Mouse (Mus musculus): Measurements from ENCODE around the gene Rpl35. TPM values are rescaled to one million over a fixed set of nuclear protein-coding genes. Genes with fewer than 3 reads are reported as not detected.

The Rpl35 gene
- total and polyA plus RNA-seq, 2 experiments from 2014 or later: 110 to 596 TPM

GRCm38 (mm10) chr2:38992452-38992851, 13.0 kb downstream of the Rpl35 start:
- TF ChIP-seq CTCF (IDR thresholded peaks at IDR 0.05): no peak
- no peak overlapping the region for H3K4me3 ChIP-seq (ENCODE audit: low read depth, low read length)
- H3K4me1 ChIP-seq (ENCODE audit: insufficient read depth, low read length): 0 out of 2 replicates have a peak, but pooled peaks cover under 1% of the 10 kb centered on the region
- WGBS: 34% methylated on average over 4 of the region's 4 CpGs
- no peaks in the 10 kb centered on the region for H3K9me3 ChIP-seq (ENCODE audit: low read length)
- ATAC-seq (ENCODE audit: low FRiP score) (no peak), DNase-seq (ENCODE audit: low spot score) (peak; percentile 20)
- no peak overlapping the region for H3K9ac ChIP-seq (replicated peaks; ENCODE audit: low read length, poor library complexity, severe bottlenecking)
- no peak overlapping the region for H3K27ac ChIP-seq (ENCODE audit: low read depth, low read length)
- no peaks in the 10 kb centered on the region for H3K27me3 ChIP-seq (ENCODE audit: insufficient read depth, low read length)
- H3K36me3 ChIP-seq (ENCODE audit: insufficient read depth, low read length): no peaks in the 10 kb centered on the region
- H3K4me2 ChIP-seq (ENCODE audit: low read depth, low read length, poor library complexity, severe bottlenecking): no peak overlapping the region

DNA sequence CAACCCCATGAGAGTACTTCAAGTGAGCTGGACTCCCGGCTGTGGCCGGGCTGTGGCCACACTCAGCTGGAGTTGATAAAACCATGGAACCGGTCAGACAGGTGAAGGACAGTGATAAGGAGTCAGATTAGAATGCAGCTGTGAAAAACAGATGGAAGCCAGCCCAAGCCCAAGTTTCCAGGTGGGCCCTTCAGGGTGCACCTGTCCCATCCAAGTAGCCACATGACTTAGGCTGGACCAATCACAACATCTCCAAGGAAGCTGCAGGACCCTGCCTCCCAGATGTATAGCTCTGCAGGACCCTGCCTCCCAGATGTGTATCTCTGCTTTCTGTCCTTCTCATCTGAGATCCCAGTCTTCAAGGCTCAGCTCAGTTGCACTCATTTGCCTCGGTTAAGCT, 13.4 kb downstream of the Rpl35 start:
- no peaks in the 10 kb centered on the region for H3K27me3 ChIP-seq (ENCODE audit: insufficient read depth, low read length)
- no peaks in the 10 kb centered on the region for H3K36me3 ChIP-seq (ENCODE audit: insufficient read depth, low read length)
- DNase-seq (ENCODE audit: low spot score): no peak
- H3K4me1 ChIP-seq (ENCODE audit: insufficient read depth, low read length): no peaks in the 10 kb centered on the region
- no peak overlapping the region for H3K4me3 ChIP-seq (ENCODE audit: low read depth, low read length)
- no peak for TF ChIP-seq CTCF (IDR thresholded peaks at IDR 0.05)
- ATAC-seq (ENCODE audit: low FRiP score): no peak
- no peaks in the 10 kb centered on the region for H3K9me3 ChIP-seq (ENCODE audit: low read length)
- WGBS: 71% methylated on average over 4 of the region's 4 CpGs
- no peak overlapping the region for H3K27ac ChIP-seq (ENCODE audit: low read depth, low read length)
- H3K4me2 ChIP-seq (ENCODE audit: low read depth, low read length, poor library complexity, severe bottlenecking): no peak overlapping the region
- H3K9ac ChIP-seq (replicated peaks; ENCODE audit: low read length, poor library complexity, severe bottlenecking): no peak overlapping the region

- DNase-seq (ENCODE audit: low spot score): no peak
- TF ChIP-seq CTCF (IDR thresholded peaks at IDR 0.05): no peak
- Histone ChIP-seq H3K9me3 (ENCODE audit: low read length) (no peaks in the 10 kb centered on the region), H3K4me2 (ENCODE audit: low read depth, low read length, poor library complexity, severe bottlenecking) (no peak overlapping the region), H3K4me3 (ENCODE audit: low read depth, low read length) (no peak overlapping the region), H3K27me3 (ENCODE audit: insufficient read depth, low read length) (no peaks in the 10 kb centered on the region), H3K9ac (replicated peaks; ENCODE audit: low read length, poor library complexity, severe bottlenecking) (no peak overlapping the region), H3K36me3 (ENCODE audit: insufficient read depth, low read length) (no peaks in the 10 kb centered on the region), H3K4me1 (ENCODE audit: insufficient read depth, low read length) (no peaks in the 10 kb centered on the region), H3K27ac (ENCODE audit: low read depth, low read length) (no peak overlapping the region)
- 91% methylated on average over 2 of the region's 2 CpGs for WGBS
- no peak for ATAC-seq (ENCODE audit: low FRiP score)
These were observed 16.5 kb downstream of the Rpl35 start for GRCm38 (mm10) chr2:38988929-38989328.

DNA sequence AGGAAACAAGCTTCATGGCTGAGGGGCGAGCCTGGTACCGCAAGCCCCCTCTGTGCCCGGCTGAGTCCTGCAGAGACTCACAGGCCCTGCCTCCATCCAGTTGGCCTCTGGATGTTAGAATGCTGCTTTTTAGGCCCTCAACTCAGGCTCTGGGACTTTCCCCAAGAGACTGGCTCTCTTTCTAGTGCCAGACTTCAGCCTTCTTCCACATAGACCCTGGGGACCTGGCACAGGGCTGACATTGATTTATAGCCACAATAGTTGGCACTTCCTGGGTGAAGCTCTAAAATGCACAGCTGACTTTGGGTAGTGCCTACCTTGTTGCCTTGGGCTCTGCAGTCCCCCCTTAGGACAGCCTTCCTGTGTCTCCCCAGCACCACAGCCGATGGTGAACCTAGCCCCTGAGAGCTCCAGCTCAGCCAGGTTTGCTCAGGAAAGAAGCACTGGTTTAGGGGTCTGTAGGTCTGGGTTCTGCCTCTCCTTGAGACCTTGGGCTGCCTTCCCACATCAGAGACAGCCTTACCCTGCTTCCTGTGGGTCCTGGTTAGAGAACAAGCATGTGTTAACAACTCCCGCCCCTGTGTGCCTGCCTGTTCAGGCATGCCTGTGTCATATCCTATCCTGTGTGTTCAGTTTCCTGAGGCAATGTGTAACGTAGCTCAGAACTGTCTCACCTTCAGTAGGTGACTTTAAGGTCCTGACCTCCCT, 17.5 kb downstream of the Rpl35 start:
- Histone ChIP-seq H3K4me2 (ENCODE audit: low read depth, low read length, poor library complexity, severe bottlenecking) (no peak overlapping the region), H3K9me3 (ENCODE audit: low read length) (no peaks in the 10 kb centered on the region), H3K9ac (replicated peaks; ENCODE audit: low read length, poor library complexity, severe bottlenecking) (no peak overlapping the region), H3K4me3 (ENCODE audit: low read depth, low read length) (no peak overlapping the region), H3K36me3 (ENCODE audit: insufficient read depth, low read length) (no peaks in the 10 kb centered on the region), H3K27me3 (ENCODE audit: insufficient read depth, low read length) (no peaks in the 10 kb centered on the region), H3K4me1 (ENCODE audit: insufficient read depth, low read length) (no peaks in the 10 kb centered on the region), H3K27ac (ENCODE audit: low read depth, low read length) (no peak overlapping the region)
- ATAC-seq (ENCODE audit: low FRiP score): no peak
- no peak for DNase-seq (ENCODE audit: low spot score)
- 86% methylated on average over 6 of the region's 6 CpGs for WGBS
- TF ChIP-seq CTCF (IDR thresholded peaks at IDR 0.05): no peak

DNA sequence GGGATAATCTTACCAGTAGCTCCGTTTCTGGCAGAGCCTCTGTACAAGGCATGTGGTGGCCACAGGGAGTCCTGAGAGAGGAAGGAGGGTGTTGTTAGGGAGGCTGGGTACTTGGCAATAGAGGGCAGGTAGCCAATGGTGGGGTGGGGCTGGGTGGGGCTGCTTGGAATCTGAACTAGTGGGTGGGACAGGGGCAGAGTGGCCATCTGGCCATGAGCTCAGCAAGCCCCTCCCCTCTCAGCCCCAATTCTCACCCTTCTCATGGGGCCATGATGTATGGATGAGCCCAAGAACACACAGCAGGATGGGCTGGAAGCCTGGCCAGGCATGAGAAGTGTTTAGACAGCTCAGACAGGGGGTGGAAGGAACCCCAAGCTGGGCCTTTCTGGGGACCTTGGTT, 18.1 kb downstream of the Rpl35 start:
- Histone ChIP-seq H3K27me3 (ENCODE audit: insufficient read depth, low read length) (no peaks in the 10 kb centered on the region), H3K27ac (ENCODE audit: low read depth, low read length) (no peak overlapping the region), H3K4me3 (ENCODE audit: low read depth, low read length) (no peak overlapping the region), H3K4me2 (ENCODE audit: low read depth, low read length, poor library complexity, severe bottlenecking) (no peak overlapping the region), H3K4me1 (ENCODE audit: insufficient read depth, low read length) (no peaks in the 10 kb centered on the region), H3K36me3 (ENCODE audit: insufficient read depth, low read length) (no peaks in the 10 kb centered on the region), H3K9me3 (ENCODE audit: low read length) (no peaks in the 10 kb centered on the region), H3K9ac (replicated peaks; ENCODE audit: low read length, poor library complexity, severe bottlenecking) (no peak overlapping the region)
- ATAC-seq (ENCODE audit: low FRiP score) (0 out of 2 replicates have a peak, but pooled peaks have one; percentile 20), DNase-seq (ENCODE audit: low spot score) (peak; percentile 25)
- WGBS: 58% methylated on average over 1 of the region's 1 CpGs
- TF ChIP-seq CTCF (IDR thresholded peaks at IDR 0.05): no peak

DNA sequence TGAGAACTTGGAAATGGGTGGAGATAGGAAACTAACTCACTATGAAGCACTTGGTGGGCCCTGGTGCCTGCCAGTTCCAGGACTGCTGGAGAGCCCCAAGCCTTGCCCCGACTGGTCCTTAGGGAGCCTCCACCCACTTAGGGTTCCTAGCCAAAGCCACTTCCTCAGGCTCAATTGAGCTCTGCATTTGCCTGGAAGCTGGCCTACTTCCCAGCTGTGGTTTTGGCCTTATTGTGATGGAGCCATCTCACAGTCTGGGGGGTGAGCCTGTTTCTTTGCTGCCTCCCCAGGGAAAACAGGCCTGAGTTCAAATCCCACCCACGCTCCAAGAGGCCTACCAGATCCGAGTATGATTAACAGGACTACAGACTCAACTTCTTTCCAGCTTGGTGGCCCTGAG, 18.8 kb downstream of the Rpl35 start:
- DNase-seq (ENCODE audit: low spot score): peak; percentile 26
- no peak for TF ChIP-seq CTCF (IDR thresholded peaks at IDR 0.05)
- H3K27me3 ChIP-seq (ENCODE audit: insufficient read depth, low read length): no peaks in the 10 kb centered on the region
- WGBS: 67% methylated on average over 3 of the region's 3 CpGs
- H3K9ac ChIP-seq (replicated peaks; ENCODE audit: low read length, poor library complexity, severe bottlenecking): no peak overlapping the region
- H3K36me3 ChIP-seq (ENCODE audit: insufficient read depth, low read length): no peaks in the 10 kb centered on the region
- H3K4me3 ChIP-seq (ENCODE audit: low read depth, low read length): no peak overlapping the region
- H3K4me1 ChIP-seq (ENCODE audit: insufficient read depth, low read length): no peaks in the 10 kb centered on the region
- no peaks in the 10 kb centered on the region for H3K9me3 ChIP-seq (ENCODE audit: low read length)
- no peak overlapping the region for H3K27ac ChIP-seq (ENCODE audit: low read depth, low read length)
- no peak for ATAC-seq (ENCODE audit: low FRiP score)
- H3K4me2 ChIP-seq (ENCODE audit: low read depth, low read length, poor library complexity, severe bottlenecking): no peak overlapping the region
